Mouse (Mus musculus) heart, postnatal 36 days (tissue): ENCODE results near the gene 4930539E08Rik. TPM values are rescaled to one million over a fixed set of nuclear protein-coding genes. Genes with fewer than 3 reads are reported as not detected.
A peak's percentile ranks its signal among the peaks of the same experiment; 100 is the strongest.

ENCODE experiments used
- DNase-seq, 2 experiments: peaks; one replicate each; pipeline ENCODE4 v3.0.0; 2021 to 2022
- intact Hi-C: fragments of 180-260 bp; cut with DNase I; formaldehyde crosslinking; loops from one replicate; pipeline ENCODE4 v1.15.1; 2025
- total RNA-seq, 2 experiments: library from RNA; stranded (reverse); gene quantifications; 2 replicates each; pipeline ENCODE4 v1.2.3; 2021

The 4930539E08Rik gene
- not detected for total RNA-seq

DNA sequence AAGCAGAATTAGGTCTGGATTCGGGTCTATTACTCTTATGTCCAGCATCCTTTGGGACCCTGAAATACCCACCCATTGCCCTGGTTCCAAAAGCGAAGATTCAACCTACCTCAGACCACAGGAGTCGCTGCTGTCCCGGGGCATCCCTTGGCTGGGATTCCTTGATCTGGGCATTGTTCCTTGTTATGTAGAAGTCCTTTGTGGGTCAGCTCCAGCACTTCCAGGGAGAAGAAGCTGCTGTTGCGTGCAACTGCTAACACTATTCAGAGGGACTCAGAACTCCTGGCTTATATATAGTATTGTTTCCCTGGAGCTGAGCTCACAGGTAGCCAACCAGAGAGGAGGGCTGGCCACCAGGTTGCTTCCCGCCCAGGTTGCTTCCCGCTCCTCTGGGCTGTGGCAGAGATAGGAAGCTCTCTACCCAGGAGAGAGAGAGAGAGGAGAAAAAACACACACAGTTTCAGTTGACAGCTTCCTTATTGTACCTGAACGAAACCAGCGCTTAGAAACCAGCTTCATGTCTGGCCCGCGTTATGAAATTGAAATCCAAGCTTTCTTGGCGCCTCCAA is at the start of gene 4930539E08Rik:
Gene 4930539E08Rik (minus strand): TSS at position 265 of the 569 bp plus-strand sequence.
- intact Hi-C loops = no loop called here
- DNase-seq = no peak

DNA sequence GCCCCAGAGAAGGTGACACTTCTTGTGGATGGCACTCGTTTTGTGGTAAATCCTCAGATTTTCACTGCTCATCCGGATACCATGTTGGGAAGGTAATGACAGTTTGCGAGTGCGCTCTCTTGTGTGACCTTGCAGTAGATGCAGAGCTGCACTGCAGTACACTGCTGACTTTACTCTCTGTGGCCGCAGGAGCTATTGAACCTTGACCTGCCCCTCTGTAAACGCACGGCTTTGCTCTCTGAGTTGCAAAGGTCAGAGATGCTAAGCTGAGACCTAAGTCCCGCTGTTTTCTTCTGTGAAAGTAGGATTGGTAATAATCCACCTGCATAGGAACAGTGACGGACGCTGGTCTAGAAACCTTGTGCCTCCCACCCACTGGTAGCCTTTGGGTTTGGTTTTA is 46.5 kb upstream of the 4930539E08Rik start:
- intact Hi-C loops = no loop called here
- no peak for DNase-seq

DNA sequence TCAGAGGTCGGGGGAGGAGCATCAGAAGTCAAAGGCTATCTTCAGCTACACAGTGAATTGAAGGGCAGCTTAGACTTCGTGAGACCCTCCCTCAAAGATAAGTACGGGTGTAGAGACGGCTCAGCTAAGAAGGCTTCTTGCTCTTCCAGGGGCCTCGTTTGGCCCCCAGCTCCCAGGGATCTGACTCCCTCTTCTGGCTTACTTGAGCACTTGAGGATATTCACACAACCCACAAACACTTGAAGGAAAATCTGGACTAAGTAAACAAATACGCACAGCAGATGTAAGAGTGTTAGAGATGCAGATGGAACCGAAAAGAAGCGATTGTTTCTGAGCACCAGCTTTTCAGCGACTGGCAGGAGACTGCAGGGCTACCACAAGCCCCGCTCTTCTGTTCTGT is 45.5 kb upstream of the 4930539E08Rik start:
- intact Hi-C loops = no loop called here

DNA sequence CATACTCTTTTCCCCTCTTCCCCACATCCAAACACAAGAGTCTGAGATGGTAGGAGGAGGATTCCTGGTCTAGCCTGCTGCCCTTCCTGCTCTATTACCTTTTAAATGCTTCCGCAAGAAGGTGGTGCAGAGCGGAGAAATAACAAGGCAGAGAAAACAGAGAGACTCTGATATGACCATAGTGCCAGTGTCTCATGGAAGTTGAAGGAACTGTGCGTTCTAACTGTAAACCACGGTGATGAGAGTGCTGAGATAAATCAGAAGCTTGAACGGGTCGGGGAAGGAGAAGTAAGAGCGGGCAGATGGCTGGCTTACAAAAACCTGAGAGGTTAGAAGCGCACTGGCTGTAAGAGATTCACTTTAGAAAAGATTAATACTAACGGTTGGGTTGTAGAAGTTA is 39.3 kb upstream of the 4930539E08Rik start:
- intact Hi-C loops = no loop called here
- no peak for DNase-seq

More for the DNA sequence above, 45.5 kb upstream of the 4930539E08Rik start:
- no peak for DNase-seq

DNA sequence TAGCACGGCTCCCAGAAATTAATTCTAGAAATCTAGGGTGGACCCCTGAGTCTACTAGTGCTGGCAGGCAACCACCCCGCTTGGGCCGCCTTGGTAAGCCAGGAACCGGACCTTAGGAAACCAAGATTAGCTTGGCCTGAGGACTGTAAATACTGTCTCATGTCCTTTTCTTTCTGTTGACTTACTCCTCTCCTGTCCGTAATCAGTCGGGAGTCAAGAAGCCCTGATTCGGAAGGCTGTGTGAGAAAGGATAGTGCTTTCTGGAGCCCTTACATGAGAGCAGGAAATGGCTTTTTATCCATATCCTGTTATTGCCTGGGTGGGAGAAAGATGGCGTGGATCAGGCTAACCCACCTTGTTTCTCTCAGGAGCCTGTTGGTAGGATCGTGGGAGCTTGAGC is 38.1 kb upstream of the 4930539E08Rik start:
- intact Hi-C loops = loop anchor here (2.0 kb wide), 1 partner anchor 22 kb away; no protein-coding TSS in a partner anchor
- peak in 1 of 2 experiments; percentile 25 for DNase-seq

DNA sequence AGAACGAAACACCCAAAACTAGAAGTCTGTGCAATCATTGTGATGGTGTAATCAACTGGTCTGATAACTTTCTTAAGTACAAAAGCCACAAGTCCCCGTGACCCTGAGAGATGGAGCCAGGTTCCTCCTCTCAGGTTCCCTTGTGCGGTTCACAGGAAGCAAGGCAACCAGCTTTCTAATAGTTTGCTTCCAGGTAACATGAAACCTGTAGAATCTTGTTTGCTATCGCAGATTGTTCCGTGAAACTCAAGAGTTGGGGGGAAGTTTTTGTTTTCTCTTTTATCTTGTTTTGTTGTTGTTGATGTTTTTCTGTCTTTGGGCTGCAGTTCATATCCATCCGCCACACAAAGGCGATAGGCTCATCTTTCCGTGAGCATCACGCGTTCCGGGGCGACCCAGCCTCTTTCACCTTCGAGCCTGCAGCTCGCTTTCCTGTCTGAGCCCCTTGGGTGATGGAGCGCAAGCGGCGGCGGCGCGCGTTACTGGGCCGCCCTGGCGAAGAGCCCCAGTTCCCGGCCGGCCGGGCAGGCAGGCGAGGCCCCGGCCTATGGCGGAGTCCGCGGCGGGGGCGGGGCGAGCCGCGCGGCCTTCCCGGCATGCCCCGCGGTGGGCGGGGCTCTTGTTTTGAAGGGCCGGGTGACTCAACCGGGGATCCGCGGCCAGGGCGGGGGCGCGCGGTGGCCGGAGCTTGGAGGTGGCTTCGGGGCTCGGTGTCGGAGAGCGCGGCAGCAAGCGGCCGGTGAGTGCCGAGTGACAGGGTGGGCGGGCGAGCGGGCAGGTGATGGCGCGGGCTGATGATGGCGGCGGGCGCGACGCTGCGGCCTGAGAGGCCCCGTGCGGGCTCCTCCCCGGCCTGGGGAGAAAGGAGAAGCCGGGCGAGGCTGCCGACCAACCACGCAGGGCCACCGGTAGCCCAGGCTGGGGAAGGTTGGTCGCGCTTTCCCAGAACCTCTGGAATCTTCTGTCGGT is 37.0 kb upstream of the 4930539E08Rik start, which contains the start of gene Kctd20:
Gene Kctd20 (plus strand): TSS at position 120 of the 969 bp plus-strand sequence.
- intact Hi-C loops = loop anchor here (1.0 to 2.0 kb wide), 2 partner anchors 21 to 141 kb away; no protein-coding TSS in a partner anchor
- peak; percentile 96 to 97 for DNase-seq

DNA sequence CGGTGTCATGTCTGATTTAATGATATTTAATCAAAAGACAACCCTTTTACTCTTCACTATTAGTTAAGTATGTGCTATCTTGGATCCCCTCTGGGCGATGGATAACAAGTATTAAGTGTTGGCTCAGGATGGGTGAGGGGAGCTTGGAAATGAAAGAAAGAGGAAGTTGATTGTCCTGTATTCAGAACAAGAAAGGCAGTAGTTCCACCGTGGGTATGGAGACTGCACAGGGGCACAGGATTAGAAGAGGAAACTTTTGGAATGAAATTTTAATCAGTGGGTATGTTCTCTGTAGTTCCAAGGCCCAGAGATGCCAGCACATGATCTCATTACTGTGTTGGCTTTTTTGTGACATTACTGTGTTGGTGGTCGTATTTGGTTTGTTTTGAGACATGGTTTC is 35.6 kb upstream of the 4930539E08Rik start:
- no peak for DNase-seq

DNA sequence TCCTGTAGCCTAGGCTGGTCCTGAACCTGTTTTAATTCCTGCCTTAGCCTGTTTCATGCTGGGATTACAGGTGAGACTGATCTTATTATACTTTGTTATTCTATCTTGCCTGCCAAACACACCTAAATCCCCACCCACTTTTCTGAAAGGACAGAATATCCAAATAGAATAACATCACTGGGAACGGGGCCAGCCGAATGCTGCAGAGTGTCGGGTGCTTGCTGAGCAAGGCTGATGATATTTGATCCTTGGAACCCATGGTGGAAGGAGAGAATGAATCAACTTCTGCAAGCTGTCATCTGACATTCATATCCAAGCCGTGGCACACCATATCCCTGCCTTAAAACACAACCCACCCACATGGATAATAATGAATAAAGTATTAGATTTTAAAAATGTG is 33.5 kb upstream of the 4930539E08Rik start:
- intact Hi-C loops = no loop called here
- no peak for DNase-seq

More for the DNA sequence above, 35.6 kb upstream of the 4930539E08Rik start:
- intact Hi-C loops = no loop called here

DNA sequence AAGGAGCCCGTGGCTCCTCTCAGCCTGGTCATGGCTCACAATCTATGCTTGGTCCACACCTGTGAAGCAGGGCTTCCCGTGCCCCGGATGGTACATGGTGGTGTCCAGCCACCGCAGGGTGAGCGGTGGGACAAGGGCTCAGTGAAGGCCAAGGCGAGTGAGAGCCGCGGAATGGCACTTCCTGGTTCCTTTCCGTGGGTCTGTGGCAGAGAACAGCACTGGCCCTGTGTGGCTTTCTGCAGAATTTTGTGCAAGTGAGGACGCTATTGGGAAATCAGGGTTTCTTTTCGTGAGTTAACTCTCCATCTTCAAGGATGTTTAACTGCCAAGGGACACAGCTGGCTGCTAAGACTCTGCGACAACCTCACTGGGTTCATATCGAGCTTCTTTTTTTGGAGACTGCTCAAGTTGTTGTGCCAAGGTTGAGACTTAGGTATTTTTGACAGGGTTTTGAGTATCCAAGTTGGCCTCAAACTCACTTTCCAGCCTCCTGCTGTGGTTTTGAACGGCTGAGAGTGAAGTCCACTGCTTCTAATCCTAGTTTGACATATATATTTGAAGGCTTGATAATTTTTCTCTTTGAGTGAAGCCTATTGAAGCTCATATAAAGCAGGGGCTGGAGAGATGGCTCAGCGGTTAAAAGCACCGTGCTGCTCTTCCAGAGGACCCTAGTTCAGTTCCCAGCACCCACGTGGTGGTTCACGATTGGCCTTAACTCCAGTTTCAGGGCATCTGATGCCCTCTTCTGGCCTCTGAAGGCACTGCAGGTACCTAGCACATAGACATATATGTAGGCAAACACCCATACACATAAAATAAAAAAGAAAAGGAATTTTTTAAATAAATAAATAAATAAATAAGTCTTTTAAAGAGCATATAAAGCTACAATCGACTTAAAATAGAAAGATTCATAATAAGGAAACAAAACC is 32.2 kb upstream of the 4930539E08Rik start:
- no peak for DNase-seq
- intact Hi-C loops = no loop called here

DNA sequence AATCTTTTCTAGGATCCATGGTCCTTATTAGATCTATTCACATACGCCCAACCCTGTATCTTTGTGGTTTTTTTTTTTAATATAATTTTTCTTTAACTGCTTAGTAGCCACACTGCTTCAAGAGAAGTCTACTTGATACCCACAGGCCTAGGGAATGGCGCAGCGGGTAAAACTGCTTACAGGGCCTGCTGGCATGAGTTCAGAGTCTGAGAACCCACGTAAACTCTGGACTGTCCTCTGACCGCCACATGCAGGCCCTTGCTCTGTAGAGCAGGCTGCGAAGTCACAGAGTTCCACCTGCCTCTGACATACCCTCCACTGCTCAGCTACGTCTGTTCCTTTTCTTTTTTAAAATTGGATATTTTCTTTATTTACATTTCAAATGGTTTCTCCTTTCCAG is 29.4 kb upstream of the 4930539E08Rik start:
- intact Hi-C loops = no loop called here
- no peak for DNase-seq

DNA sequence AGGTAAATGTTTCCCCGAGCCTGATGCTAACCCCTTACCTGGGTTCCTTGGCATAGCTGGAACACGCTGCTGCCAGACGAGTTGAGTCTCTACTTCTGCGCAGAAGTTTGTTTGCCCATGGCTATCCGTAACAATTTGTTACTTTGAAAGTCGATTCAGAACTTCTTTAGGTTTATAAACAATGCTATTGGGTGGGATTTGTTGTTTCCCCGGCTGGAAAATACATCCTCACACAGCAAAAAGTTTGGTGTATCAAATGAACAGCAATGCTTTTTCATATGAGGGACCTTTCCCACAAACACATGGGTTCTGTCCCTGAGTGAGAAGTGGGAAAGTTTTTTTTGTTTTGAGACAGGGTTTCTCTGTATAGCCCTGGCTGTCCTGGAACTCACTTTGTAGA is 28.6 kb upstream of the 4930539E08Rik start, which contains the start of gene Pxt1:
Gene Pxt1 (minus strand): TSS at position 101 of the 400 bp plus-strand sequence.
- no peak for DNase-seq
- intact Hi-C loops = no loop called here

DNA sequence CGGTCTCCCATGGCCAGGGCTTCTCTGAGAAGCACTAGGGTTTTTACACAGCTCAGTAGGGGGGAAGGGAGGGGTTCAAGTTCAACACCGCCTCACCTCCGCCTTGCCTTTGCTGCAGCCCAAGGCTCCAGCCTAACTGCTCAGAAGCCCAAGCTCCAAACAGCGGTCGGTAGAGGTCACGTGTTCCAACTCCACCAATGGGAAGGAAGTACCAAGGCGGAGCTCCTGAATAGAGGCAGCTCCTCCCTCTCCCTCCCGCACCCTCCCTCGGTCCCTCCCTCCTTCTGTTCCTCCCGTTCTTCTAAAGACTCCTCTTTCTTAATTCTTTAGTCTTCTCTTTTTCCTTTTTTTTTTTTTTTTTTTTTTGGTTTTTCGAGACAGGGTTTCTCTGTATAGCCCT is 27.0 kb upstream of the 4930539E08Rik start:
- no peak for DNase-seq
- intact Hi-C loops = no loop called here

DNA sequence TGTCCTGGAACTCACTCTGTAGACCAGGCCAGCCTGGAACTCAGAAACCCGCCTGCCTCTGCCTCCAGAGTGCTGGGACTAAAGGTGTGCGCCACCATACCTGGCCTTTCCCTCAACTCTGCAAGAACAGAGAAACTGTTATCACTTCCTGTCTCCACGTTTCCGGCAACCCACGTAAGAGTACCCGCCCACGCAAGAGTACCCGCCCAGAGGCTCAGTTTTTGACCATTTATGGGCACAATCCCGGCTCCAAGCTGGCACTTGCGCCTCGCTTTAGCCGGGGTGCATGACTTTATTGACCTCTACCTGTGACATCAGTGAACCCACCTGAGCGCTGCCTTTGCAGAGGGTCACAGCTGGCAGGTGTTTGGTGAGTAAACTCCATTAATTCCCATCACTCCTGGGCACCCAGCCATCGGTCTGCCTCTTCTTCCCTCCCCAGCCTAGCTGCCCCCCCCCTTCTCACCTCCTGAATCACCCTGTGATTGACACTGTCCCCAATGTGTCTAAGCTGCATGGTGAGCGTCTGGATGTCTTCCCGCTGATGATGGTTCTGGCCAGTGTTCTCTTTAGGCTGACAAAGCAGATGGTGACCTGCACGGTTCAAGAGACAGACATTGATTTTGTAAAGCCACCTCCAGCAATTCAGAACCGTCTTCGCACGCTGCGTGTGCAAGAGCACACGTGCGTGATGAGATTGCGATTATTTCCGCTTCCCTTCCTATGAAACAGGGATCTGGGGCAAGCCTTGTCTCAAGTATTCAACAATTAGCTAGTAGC is 25.8 kb upstream of the 4930539E08Rik start:
- intact Hi-C loops = no loop called here
- no peak for DNase-seq

DNA sequence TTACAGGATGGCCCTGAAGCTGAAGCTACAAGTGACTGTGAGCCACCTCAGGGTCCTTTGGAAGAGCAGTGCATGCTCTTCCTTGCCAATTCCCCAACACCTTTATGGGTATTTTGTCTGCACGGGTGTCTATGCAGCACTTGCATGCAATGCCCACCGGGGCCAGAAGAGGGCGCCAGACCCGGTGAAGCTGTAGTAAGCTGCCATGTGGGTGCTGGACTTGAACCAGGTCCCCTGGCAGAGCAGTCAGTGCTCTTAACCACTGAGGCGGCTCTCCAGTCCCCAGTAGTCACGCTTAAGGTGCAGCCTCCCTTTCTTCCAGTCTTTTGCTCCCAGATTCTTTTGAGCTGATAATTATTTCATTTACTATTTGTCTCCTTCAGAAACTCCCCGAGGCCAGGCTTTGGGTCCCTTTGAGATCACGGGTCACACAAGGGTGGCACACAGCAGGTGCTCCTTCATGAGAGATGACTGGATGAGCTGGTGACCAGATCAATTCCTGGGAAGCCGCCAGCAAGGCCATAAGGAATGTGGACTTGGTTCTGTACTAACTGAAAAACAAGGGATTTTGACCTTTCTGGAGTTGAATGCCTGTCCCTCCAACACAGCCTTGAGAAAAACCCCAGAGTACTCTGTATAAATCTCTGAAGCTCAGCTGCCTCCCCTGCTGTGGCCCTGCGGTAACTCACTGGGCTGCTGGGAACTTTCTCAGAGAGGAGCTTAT is 21.7 kb upstream of the 4930539E08Rik start:
- peak; percentile 25 to 61 for DNase-seq
- intact Hi-C loops = no loop called here

DNA sequence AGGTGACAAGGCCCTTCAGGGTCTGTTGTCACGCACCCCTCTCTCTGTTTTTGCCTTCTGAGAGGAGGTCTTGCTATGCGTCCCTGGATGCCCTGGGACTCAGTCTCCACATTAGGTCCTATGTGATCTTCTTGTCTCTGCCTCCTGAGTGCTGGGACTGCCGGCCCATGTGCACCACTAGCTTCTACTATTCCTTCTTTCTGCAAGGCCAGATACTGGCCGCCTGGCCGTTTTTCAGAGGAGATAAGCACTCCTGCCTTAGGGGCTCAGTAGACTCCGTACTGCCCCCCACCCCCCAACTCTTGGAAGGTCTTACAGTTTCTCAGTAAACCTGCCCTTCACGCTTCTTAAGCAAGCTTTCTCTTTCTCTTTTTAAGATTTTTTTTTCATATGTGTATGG is 21.0 kb upstream of the 4930539E08Rik start:
- DNase-seq = no peak

DNA sequence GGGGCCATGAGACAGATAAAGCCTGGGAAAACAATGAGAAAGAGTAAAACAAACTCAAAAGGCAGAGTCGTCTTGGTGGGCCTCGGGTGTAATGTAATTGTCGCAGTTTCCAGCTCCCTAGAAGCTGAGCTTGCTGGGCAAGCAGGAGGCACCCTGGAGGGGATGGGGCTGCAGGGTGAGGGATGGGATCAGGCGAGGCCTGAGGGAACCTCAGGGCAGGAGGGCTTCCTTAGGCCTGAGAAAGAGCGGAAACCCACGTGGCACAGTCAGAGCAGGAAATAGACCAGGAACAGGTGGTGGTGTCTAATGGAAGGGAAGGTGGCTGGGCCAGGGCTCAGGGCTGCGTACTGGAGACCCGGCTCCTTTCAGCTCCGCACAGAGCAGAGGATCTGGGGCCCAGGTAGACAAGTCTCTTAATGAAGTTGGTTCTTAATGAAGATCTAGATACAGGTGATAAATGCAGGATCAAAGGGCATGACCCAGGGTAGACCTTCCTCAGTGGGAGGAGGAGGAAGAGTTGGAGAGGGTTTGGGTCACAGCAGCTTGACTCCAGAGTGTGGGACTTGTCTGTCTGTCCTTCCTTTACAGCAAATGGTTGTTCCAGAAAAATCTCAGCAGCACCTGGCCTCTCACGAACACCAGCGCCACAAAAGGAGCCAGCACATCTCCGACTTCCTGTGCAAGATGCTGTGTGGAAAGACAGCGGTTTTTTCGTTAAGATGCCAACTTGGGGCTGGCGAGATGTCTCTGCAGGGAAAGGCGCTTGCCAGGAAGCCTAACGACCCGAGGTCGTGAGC is 19.2 kb upstream of the 4930539E08Rik start:
- intact Hi-C loops = loop anchor here (5.0 kb wide), 1 partner anchor 88 kb away; no protein-coding TSS in a partner anchor
- no peak for DNase-seq

More for the DNA sequence above, 21.0 kb upstream of the 4930539E08Rik start:
- intact Hi-C loops = no loop called here

DNA sequence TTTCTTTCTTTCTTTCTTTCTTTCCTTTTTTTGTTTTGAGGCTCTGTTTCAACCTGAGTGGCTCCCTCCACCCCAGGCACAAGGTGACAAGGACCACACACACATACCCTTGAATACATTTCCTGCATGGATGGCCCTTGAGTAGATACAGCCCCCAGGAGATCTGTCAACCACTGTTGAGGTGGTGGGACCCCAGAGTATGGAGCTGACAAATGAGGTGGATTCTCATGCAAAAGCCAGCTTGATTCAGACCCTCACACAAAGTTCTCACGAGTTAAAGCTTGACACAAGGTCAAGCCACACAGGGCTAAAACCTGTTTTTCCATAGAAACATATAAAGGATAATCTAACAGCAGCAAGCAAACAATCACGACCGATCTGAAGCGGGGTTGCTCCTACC is 17.1 kb upstream of the 4930539E08Rik start:
- intact Hi-C loops = loop anchor here (5.0 kb wide), 1 partner anchor 90 kb away; no protein-coding TSS in a partner anchor
- DNase-seq = no peak
